9 mouse cellular contexts compared by ENCODE assay signal in genomic region chr9:112233822-112234504, GRCm38 (mm10). TPM values are rescaled to one million over a fixed set of nuclear protein-coding genes. Genes with fewer than 3 reads are reported as not detected.
DNase-seq lines count a peak whose midpoint lies in the region; ATAC-seq and TF ChIP-seq lines count a peak whose summit lies in the region.
"Had no signal": no experiment of that assay in that cellular context is flagged by ENCODE, and none has a peak within 500 bp of the region (broad histone marks: within the 10 kb centered on the region; RNA-seq: fewer than 3 reads in every experiment).

No protein-coding gene starts in this region.

- no peaks in the 10 kb centered on the region for H3K9me3 ChIP-seq in intestine, embryonic 14.5 days (ENCODE audit: control insufficient read depth, low read length)
- no peaks in the 10 kb centered on the region for H3K9me3 ChIP-seq in intestine, postnatal 0 days (ENCODE audit: control insufficient read depth)
- no peaks in the 10 kb centered on the region for H3K9me3 ChIP-seq in forebrain, embryonic 16.5 days (ENCODE audit: control insufficient read depth, low read length)
- no peaks in the 10 kb centered on the region for H3K9me3 ChIP-seq in liver, postnatal 0 days (ENCODE audit: low read length)

- intact Hi-C loops in gastrocnemius, postnatal 14 days (cut with DNase I; ENCODE audit: low total_unique reads) = no loop called here

- no peaks in the 10 kb centered on the region for H3K36me3 ChIP-seq in intestine, embryonic 14.5 days (ENCODE audit: control insufficient read depth, insufficient read depth, low read length)
- H3K36me3 ChIP-seq in intestine, postnatal 0 days (ENCODE audit: control insufficient read depth, insufficient read depth) = no peaks in the 10 kb centered on the region
- no peaks in the 10 kb centered on the region for H3K36me3 ChIP-seq in forebrain, embryonic 16.5 days (ENCODE audit: control insufficient read depth, insufficient read depth)
- no peaks in the 10 kb centered on the region for H3K36me3 ChIP-seq in liver, postnatal 0 days (replicated peaks; ENCODE audit: insufficient read depth, low read length)

- no peak for TF ChIP-seq EP300 in liver, postnatal 0 days (IDR thresholded peaks at IDR 0.05; ENCODE audit: low read depth)

- ATAC-seq in intestine, embryonic 14.5 days (replicated peaks; ENCODE audit: low FRiP score, low TSS enrichment, low read depth) = no peak
- ATAC-seq in intestine, postnatal 0 days = no peak
- no peak for ATAC-seq in forebrain, embryonic 16.5 days
- no peak for ATAC-seq in liver, postnatal 0 days
- no peak for ATAC-seq in erythroblast, adult 5-6 weeks (replicated peaks; ENCODE audit: low FRiP score, poor library complexity, severe bottlenecking)

- H3K4me3 ChIP-seq in intestine, embryonic 14.5 days (ENCODE audit: low read depth, low read length) = peak overlapping the region; percentile 28; the same call in 1 of the 2 replicates
- no peak overlapping the region for H3K4me3 ChIP-seq in intestine, postnatal 0 days (ENCODE audit: low read depth, low read length)
- H3K4me3 ChIP-seq in bone marrow, adult 2 months (replicated peaks; ENCODE audit: control insufficient read depth, low read depth, low read length) = peak overlapping the region; percentile 21
- peak overlapping the region; percentile 58 for H3K4me3 ChIP-seq in forebrain, embryonic 16.5 days (replicated peaks; ENCODE audit: low read length)
- peak overlapping the region; percentile 26; the same call in 1 of the 2 replicates for H3K4me3 ChIP-seq in liver, postnatal 0 days (ENCODE audit: low read depth, low read length)

- TF ChIP-seq CTCF in intestine, postnatal 0 days (IDR thresholded peaks at IDR 0.05; ENCODE audit: low read depth) = no peak
- no peak for TF ChIP-seq CTCF in bone marrow, adult 2 months (IDR thresholded peaks at IDR 0.05; ENCODE audit: control insufficient read depth, insufficient read depth, low read length)
- no peak for TF ChIP-seq CTCF in liver, postnatal 0 days (IDR thresholded peaks at IDR 0.05; ENCODE audit: low read depth)

- no peak for TF ChIP-seq POLR2A in bone marrow, adult 2 months (IDR thresholded peaks at IDR 0.05; ENCODE audit: borderline replicate concordance, control insufficient read depth, low read depth, low read length)

- DNase-seq in intestine, embryonic 14.5 days (ENCODE audit: low spot score) = no peak
- DNase-seq in liver, postnatal 0 days = no peak
- no peak for DNase-seq in gastrocnemius, postnatal 14 days
- DNase-seq in adrenal gland, postnatal 14 days = no peak

- H3K27ac ChIP-seq in intestine, embryonic 14.5 days (ENCODE audit: low read depth) = no peak overlapping the region
- no peak overlapping the region for H3K27ac ChIP-seq in intestine, postnatal 0 days (ENCODE audit: low read depth, low read length)
- H3K27ac ChIP-seq in bone marrow, adult 2 months (ENCODE audit: control insufficient read depth, insufficient read depth, low read depth, low read length, poor library complexity) = no peak overlapping the region
- H3K27ac ChIP-seq in forebrain, embryonic 16.5 days (ENCODE audit: low read length) = peak overlapping the region; percentile 96
- H3K27ac ChIP-seq in liver, postnatal 0 days (ENCODE audit: low read depth) = no peak overlapping the region

- peaks cover 67% of the 10 kb centered on the region for H3K27me3 ChIP-seq in intestine, embryonic 14.5 days (replicated peaks; ENCODE audit: control insufficient read depth, insufficient read depth, low read length)
- H3K27me3 ChIP-seq in intestine, postnatal 0 days (replicated peaks; ENCODE audit: control insufficient read depth, insufficient read depth, low read length) = peaks cover 23% of the 10 kb centered on the region
- no peaks in the 10 kb centered on the region for H3K27me3 ChIP-seq in forebrain, embryonic 16.5 days (replicated peaks; ENCODE audit: control insufficient read depth, insufficient read depth, low read length)
- peaks cover 31% of the 10 kb centered on the region for H3K27me3 ChIP-seq in liver, postnatal 0 days (ENCODE audit: insufficient read depth, low read length)
- H3K27me3 ChIP-seq: CH12.LX had no signal

- 18% methylated on average over 12 of the region's 12 CpGs for WGBS in intestine, embryonic 14.5 days
- WGBS in intestine, postnatal 0 days = 18% methylated on average over 12 of the region's 12 CpGs
- 24% methylated on average over 12 of the region's 12 CpGs for WGBS in bone marrow, adult 2 months
- WGBS in forebrain, embryonic 16.5 days = 16% methylated on average over 12 of the region's 12 CpGs
- WGBS in liver, postnatal 0 days (ENCODE audit: insufficient replicate concordance) = 17% methylated on average over 12 of the region's 12 CpGs

- H3K9ac ChIP-seq in intestine, embryonic 14.5 days (ENCODE audit: low read length) = no peak overlapping the region
- no peak overlapping the region for H3K9ac ChIP-seq in intestine, postnatal 0 days (ENCODE audit: low read depth, low read length)
- H3K9ac ChIP-seq in forebrain, embryonic 16.5 days (replicated peaks; ENCODE audit: low read depth, low read length) = peak overlapping the region; percentile 97
- H3K9ac ChIP-seq in liver, postnatal 0 days (replicated peaks) = no peak overlapping the region

- H3K4me1 ChIP-seq in intestine, embryonic 14.5 days (replicated peaks; ENCODE audit: control insufficient read depth, insufficient read depth, low read length) = 0 out of 2 replicates have a peak, but pooled peaks cover 3% of the 10 kb centered on the region
- H3K4me1 ChIP-seq in intestine, postnatal 0 days (replicated peaks; ENCODE audit: control insufficient read depth, insufficient read depth, low read length) = no peaks in the 10 kb centered on the region
- H3K4me1 ChIP-seq in bone marrow, adult 2 months (ENCODE audit: control insufficient read depth, insufficient read depth, low read length) = no peaks in the 10 kb centered on the region
- peaks cover 9% of the 10 kb centered on the region; the same call in 1 of the 2 replicates for H3K4me1 ChIP-seq in forebrain, embryonic 16.5 days (replicated peaks; ENCODE audit: control insufficient read depth, insufficient read depth, low read length)
- H3K4me1 ChIP-seq in liver, postnatal 0 days (ENCODE audit: insufficient read depth) = no peaks in the 10 kb centered on the region

- H3K4me2 ChIP-seq in intestine, embryonic 14.5 days (ENCODE audit: low read length) = peak overlapping the region; percentile 47
- H3K4me2 ChIP-seq in intestine, postnatal 0 days (replicated peaks; ENCODE audit: low read depth) = no peak overlapping the region
- H3K4me2 ChIP-seq in forebrain, embryonic 16.5 days (ENCODE audit: low read length) = peak overlapping the region; percentile 66
- H3K4me2 ChIP-seq in liver, postnatal 0 days (ENCODE audit: low read depth, low read length) = peak overlapping the region; percentile 63

RNA-seq across cellular contexts. Expression of gene Arpp21, which starts 1.8 kb away (rescaled TPM):
- 1.0 and 2.0 TPM in 2 replicates for polyA plus RNA-seq in intestine, embryonic 14.5 days (2014; fragmentation: Nextera tagmentation; extraction: Ambion mirVana)
- 0.82 and 1.1 TPM in 2 replicates for polyA plus RNA-seq in intestine, postnatal 0 days (2015; fragmentation: Nextera tagmentation; extraction: Ambion mirVana)
- 2.8 and 5.9 TPM in 2 replicates for polyA plus RNA-seq in bone marrow, adult 2 months (2011; ENCODE audit: insufficient read depth, insufficient read length, low replicate concordance, missing spikeins)
- polyA plus RNA-seq in forebrain, embryonic 16.5 days (2015; fragmentation: Nextera tagmentation; extraction: Ambion mirVana) = 81.2 and 115 TPM in 2 replicates
- 0.74 and 1.0 TPM in 2 replicates for polyA plus RNA-seq in liver, postnatal 0 days (2015; fragmentation: Nextera tagmentation; extraction: Ambion mirVana)
- not detected in 2 replicates for total RNA-seq in erythroblast, adult 5-6 weeks (2015; ENCODE audit: low replicate concordance)
- 1.4 TPM in 1 of 2 replicates, not detected in the other for total RNA-seq in erythroblast, adult 5-6 weeks (2017; ENCODE audit: low replicate concordance)
- 10 to 100 TPM; 35.9 to 42.1 TPM for total RNA-seq in gastrocnemius, postnatal 14 days (2021)
- total RNA-seq in adrenal gland, postnatal 14 days (2021) = 0.94 and 1.3 TPM in 2 replicates
- total RNA-seq: CH12.LX had no signal

Comparison
In these comparisons a context has a peak if more than half of its experiments do, and no peak if none do; other contexts are left out.
1. RNA of gene Arpp21, which starts 1.8 kb away (polyA plus RNA-seq): 81.2 to 115 TPM in forebrain, embryonic 16.5 days; 2.8 to 5.9 TPM in bone marrow, adult 2 months, 1.0 to 2.0 TPM in intestine, embryonic 14.5 days, 0.82 to 1.1 TPM in intestine, postnatal 0 days and 0.74 to 1.0 TPM in liver, postnatal 0 days; every median in the first group is over 10 times any median in the second.